Mouse (Mus musculus): ENCODE data around the gene Tuba1c.

The Tuba1c gene

DNA sequence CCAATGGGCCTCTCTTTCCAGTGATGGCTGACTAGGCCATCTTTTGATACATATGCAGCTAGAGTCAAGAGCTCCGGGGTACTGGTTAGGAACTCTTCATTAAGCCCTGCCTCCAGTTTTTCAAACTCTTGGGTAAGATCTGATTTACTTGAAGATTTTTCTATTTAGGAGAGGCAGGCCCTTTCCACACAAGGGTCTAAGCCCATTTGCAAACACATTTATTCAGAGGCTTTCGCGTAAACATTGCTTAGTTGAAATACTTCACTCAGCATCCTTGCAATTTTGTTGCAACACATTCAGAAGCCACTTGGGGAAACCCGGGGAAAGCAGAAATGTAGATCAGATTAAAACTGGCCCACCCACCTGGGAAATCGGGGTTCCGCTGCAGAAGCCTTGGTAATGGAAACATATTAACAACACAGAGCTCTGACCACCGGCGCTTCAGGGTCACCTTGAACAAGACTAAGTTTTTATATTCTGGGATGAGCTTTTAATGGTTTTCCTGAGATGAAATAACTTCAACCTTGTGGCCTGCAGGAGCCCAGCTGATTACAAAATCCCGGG lies 34.7 kb upstream of the Tuba1c start:
- no peak for DNase-seq (ENCODE audit: low read depth, low spot score)

DNA sequence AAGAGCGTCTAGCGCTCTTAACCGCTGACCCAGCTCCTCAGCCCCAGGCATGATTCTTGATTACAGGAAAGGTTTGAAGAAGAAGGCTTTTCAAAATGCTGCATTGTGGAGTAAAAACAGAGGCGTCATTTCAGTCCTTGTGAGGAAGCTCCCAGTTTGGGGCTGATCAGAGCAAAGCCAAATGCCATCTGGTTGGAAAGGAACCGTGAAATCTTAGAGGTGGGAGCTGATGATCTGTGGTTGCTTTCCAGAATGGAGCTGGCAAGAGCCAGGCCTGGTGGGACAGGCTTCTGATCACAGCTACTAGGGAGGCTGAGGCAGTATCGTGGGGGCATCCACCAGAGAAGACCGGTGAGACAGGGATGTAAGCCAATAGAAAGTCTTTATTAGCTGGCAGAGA lies 32.9 kb upstream of the Tuba1c start:
- DNase-seq (ENCODE audit: low read depth, low spot score): no peak

DNA sequence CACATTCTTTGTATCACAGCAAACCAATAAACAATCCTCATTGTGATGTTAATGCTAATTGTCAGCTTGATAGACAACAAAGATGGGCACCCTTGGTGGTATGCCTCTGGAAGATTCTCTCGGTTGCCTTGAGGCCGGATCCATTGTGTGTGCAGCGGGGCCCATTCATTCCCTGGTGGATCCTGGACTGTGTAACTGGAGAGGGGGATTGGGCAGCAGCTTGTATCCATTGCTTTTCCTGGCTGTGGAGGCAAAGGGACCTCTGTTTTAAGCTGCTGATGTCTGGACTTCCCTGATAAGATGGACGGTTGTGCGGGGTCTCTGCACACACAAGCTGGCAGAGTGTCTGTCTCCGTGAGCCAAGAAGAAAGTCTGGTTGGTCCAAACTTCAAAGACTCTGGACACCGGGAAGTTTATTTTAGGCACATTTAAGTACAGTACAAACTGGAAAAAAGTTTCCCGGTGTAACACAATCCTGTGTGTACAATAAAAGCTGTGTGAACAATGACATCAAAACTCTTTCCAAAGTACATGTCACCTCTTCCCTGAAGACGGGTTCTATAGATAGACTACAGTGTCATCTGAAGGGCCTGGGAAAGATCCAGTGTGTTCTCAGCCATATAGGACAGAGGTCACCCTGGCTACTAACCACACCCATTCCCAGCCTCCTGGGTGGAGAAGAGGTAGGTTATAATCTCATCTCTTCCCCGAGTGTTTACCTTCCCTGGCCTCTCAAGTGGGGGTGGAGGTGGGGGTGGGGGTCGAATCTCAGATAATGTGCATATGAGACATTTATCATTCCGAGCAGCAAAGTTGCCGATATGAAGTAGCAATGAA lies 31.5 kb upstream of the Tuba1c start:
- DNase-seq (ENCODE audit: low read depth, low spot score): no peak

DNA sequence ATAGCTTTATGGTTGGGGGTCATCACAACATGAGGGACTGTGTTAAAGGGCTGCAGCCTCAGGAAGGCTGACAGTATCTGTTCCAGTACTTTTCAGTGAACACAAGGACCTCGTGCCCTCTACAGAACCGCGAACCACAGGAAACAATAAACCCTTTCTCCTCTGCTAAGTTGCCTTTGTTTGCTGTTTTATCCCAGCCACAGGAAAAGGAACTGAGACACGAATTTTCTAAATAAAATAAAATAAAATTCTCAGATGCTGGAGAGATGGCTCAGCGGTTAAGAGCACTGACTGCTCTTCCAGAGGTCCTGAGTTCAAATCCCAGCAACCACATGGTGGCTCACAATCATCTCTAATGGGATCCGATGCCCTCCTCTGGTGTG lies 30.9 kb upstream of the Tuba1c start:
- DNase-seq (ENCODE audit: low read depth, low spot score): no peak

DNA sequence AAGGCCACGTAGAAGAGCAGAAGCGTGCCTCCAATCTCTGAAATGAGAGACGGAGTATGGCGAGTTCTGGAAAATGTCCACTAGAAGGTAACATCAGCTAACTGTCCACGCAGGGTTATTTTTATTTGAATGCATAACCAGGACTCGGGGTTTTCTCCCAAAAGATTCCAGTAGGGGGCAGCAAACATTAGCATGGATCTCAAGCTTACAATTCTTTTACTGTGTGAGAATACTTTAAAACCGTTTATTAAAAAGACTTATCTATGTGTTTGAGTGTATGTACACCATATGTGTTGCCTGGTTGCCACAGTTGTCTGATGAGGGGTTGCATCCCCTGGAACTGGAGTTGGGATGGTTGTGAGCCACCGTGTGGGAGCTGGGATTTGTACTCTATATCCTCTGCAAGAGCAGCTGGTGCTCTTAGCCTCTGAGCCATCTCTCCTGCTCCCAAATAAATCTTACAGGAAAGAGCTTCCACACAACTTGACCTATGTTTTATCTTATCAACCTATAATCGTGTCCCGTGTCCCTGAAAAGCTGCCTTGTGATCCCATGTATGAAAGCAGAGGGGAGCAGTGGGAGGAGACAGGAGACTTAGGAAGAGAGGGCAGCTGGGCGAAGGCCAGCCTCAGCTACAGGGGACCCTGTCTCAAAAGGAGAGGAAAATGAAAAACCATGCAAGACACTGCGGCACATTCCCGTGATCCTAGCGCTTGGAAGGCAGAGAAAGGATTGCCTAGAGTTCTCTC lies 29.0 kb upstream of the Tuba1c start:
- DNase-seq (ENCODE audit: low read depth, low spot score): peak; percentile 67

DNA sequence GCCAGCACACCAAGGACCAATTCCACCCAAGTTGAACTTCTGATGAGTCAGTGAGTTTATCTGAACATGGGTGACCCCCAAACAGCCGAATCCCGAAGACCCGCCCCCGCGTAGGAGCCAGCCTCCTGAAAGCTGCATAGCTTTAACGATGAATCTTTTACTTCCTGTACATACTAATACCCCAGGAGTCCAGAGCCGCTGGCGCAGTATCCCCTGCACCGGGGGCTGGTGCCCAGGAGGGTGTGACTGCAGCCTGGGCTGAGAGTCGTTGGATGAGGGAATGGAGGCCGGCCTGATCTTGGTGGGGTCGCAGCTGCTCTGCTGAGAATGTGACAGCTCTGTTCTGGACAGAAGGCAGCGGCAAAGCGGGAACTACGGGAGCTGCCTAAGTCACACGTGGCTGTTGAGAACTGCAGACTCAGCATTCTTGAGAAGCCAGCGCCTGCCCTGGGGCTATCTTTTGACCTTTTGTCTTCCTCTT lies 28.2 kb upstream of the Tuba1c start:
- DNase-seq (ENCODE audit: low read depth, low spot score): no peak

DNA sequence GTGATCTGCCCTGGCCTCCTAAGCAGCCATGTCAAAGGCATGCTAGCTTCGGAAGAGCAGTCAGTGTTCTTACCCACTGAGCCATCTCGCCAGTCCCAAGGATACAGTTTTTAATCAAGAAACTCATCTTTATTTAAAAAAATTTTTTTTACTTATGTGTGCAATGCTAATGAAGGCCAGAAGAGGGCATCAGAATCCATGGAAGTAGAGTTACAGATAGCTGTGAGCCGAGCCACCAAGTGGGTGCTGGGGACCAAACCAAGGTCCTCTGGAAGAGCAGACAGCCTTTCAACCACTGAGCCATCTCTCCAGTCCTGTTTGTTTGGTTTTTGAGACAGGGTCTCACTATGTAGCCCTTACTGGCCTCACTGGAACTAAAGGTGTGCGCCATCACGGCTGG lies 26.1 kb upstream of the Tuba1c start:
- no peak for DNase-seq (ENCODE audit: low read depth, low spot score)

DNA sequence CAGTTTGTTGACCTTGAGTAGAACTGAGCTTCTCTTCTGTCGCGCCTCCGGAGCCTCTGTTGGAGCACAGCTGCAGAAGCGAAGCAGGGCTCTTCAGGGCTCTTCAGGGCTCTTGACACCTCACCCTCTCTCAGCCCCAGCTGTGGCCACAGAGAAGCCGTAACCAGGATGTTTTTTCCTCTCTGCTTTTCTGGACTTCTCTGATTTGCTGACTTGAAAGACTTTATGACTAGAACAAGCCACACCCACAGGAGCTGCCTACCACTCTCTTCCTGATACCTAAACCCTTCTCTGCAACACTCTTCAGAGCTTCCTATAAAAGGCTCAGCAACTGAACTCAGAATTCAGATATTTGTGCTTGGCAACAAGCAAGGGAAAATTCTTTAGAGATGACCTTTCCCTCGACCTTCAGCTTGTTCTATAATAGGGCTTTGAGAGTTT lies 20.9 kb upstream of the Tuba1c start:
- DNase-seq (ENCODE audit: low read depth, low spot score): no peak

DNA sequence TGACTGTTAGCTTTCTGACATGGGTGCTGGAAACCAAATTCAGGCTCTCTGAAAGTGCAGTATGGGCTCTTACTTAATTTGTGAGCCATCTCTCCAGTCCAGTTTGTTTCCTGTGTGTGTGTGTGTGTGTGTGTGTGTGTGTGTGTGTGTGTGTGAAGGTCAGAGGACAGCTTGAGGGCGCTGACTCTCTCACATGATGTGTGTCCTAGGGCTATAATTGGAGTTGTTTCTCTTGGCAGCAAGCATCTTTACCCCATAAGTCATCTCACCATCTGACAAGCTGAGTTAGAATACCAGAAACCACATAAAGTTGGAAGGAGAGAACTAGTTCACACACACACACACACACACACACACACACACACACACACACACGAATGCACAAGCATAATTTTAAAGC lies 18.8 kb upstream of the Tuba1c start:
- no peak for DNase-seq (ENCODE audit: low read depth, low spot score)

DNA sequence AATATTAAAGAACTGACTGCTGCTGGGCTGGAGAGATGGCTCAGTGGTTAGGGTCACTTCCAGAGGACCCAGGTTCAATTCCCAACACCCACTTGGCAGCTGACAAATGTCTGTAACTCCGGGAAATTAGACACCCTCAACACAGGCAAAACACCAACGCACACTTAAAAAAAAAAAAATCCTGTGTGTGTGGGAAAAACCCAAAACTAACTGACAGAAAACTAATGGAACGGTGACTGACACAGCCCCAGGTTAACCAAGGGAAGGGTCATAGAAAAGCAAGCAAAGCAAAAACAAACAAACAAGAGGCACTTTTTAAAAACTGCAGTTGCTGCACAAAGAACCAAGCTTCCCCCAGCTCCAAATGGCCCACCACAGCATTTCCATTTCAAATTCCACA lies 17.7 kb upstream of the Tuba1c start:
- no peak for DNase-seq (ENCODE audit: low read depth, low spot score)

DNA sequence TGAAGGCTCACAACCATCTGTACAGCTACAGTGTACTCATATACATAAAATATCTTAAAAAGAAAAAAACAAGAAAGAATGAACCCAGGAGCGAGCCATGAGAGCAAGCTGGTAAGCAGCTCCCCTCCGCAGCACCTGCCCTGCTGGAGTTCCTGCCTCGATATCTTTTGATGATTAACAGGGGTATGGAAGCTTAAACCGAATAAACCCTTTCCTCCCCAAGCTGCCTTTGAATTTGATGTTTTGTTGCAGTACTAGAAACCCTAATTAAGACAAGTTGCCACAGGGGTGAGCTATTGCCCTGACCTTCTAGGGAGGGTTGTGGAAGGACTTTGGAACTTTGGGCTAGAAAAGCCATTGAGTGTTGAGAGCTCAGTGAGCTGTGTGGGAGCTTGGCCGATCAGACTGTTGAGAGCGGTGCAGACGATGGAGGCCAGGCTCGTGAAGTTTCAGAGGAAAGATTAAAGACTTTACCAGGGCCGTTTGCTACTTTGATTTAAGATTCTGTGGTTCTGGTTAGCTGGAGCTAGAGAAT lies 15.1 kb upstream of the Tuba1c start:
- no peak for DNase-seq (ENCODE audit: low read depth, low spot score)

DNA sequence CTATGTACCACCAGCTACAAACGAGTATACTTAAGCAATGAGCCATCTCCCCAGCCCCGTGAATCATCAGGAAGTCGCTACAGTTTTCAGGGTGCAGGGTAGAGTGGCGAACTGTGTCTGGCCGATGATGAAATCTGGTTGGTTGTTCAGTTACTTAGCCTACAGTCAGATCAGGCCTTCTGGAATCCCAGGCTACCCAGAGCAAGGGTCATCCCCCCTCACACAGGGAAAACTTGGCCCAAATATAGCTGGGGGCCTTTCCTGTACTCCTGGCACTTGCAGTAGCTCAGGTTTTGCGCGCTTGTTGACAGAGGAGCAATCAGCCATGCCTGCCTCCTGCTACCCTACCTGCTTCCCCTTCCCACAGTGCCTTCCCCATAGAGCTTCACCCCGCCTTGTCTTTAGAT lies 12.3 kb upstream of the Tuba1c start:
- no peak for DNase-seq (ENCODE audit: low read depth, low spot score)

DNA sequence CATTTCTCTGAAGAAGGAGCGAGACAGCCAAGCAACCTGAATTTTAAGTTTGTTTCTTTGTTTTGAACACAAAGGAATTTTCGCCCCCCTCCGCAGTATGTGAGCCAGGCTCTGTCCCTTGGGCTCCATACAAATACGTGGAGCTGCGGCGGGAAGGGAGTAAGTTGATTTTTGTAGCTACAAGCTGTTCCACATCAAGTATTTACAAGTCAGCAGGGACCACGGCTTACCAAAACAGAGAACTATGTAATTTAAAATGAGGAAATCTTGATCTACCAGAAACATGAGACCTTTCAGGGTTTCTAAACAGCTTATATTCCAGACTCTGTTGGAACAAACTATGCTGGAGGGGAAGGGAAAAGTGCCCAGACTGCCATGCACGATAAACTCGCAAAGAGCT lies 11.7 kb upstream of the Tuba1c start:
- DNase-seq (ENCODE audit: low read depth, low spot score): no peak

DNA sequence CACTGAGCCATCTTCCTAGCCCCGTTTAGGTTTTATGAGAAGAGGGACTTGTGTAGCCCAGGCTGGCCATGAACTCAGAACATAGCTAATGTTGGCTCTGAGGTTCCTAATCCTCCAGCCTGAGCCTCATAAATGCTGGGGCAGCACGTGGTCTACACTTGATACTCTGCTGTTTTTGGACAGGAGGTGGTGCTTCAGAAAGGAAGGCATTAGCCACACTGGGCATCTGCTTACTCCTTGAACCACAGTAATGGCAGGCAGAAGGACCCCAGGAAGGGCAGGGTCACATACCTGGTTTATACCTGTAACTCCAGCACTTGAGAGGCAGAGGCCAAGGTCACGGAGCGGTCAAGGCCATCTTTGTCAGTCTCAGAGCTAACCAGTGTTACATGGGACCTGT lies 11.1 kb upstream of the Tuba1c start:
- no peak for DNase-seq (ENCODE audit: low read depth, low spot score)

DNA sequence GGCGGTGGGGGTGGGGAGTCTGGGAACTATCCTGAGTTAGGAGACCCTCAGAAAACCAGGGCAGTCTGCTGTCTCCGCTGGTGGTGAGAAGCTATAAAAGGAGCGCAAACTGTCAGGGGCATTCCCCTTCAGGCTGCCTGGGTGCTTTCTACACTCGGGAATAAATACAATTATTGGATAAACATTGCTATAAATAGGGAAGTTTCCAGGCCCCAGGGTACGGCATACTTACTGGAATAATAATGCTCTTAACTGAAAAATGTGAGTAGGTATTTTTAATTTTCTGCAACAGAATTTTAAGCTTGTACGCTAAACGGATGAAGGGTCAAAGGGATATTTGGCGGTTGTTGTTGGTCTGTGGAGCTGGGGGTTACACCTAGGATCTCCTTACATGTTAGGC lies 10.3 kb upstream of the Tuba1c start:
- no peak for DNase-seq (ENCODE audit: low read depth, low spot score)

DNA sequence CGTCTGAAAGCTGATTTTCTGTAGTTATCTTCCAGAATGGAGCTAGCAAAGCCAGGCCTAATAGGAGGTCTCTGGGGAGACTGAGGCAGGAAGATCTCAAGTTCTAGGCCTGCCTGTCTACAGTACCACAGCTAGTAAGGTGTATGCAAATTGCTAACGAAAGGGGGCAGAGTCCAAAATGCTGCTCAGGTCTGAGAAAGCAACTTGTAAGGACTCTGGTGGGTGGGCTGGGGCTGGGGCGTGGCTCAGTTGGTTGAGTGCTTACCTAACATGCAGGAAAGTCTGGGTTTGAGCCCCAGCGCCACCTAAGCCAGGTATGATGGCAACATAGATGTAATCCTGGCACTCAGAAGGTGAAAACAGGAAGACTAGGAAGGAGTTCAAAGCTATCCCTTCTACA lies 9.5 kb upstream of the Tuba1c start:
- no peak for DNase-seq (ENCODE audit: low read depth, low spot score)

DNA sequence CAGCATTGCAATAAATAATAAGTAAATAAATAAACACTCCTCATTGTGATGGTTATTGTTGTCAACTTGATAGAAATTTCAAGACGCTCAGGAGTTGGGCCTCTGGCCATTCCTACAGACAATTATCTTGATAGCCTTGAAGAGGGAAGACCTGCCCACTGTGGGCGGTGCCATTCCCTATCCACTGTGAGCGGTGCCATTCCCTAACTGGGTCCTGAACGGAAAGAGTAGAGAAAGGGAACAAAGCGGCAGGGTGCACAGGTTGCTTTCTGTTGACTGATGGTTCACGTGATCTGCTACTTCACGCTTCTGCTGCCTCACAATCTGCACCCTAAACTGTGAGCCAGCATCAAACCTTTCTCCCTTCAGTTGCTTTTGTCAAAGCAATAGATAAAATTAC lies 8.4 kb upstream of the Tuba1c start:
- no peak for DNase-seq (ENCODE audit: low read depth, low spot score)

DNA sequence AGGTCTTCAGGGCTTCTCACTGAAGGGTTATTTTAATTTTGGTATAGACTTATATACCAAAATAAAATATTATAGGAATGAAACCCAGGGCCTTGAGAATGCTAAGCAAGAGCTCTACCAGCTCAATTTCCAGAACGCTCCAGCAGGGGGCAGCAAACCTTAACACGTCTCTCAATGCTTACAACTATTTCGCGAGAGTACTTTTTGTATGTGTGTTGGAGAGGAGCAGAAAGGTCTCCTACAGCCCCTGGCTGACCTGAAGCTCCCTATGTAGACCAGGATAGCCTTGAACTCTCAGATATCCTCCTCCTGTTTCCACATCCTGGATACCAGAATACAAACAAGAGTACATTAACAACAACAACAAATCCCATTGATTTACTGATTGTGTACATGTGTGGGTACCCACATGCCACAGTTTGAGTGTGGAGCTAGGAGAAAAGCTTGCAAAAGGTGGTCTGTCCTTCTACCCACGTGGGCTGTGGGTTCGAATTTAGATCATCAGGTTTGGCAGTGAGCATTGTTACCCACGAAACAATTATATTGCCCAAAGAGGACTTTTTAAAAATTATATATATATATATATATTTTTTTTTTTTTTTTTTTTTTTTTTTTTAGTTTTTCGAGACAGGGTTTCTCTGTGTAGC lies 4.9 kb upstream of the Tuba1c start:
- peak; percentile 86 for DNase-seq (ENCODE audit: low read depth, low spot score)

DNA sequence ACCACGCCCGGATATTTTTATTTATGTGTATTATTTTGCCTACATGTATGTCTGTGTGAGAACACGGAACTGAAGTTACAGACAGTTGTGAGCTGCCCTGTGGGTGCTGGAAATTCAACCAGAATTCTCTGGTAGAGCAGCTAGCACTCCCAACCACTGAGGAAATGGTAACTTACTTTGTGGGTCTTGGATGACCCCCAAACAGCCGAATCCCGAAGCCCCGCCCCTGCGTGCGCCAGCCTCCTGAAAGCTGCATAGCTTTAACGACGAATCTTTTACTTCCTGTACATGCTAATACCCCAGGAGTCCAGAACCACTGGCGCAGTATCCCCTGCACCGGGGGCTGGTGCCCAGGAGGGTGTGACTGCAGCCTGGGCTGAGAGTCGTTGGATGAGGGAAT lies 4.3 kb upstream of the Tuba1c start:
- no peak for DNase-seq (ENCODE audit: low read depth, low spot score)

DNA sequence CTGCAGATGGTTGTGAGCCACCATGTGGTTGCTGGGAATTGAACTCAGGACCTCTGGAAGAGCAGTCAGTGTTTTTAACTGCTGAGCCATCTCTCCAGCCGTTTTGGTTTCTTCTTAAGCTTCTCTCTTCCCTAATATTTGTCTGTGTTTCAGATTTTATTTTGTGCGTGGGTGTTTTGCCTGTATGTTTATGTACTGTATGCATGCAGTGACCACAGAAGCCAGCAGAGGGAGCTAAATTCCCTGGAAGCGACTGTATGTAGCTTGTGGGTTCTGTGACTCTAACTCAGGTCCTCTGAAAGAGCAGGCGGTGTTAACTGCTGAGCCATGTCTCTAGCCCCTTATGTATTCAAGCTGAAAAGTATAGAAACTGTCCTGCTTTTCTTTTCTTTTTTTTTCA lies 3.4 kb upstream of the Tuba1c start:
- DNase-seq (ENCODE audit: low read depth, low spot score): peak; percentile 60

DNA sequence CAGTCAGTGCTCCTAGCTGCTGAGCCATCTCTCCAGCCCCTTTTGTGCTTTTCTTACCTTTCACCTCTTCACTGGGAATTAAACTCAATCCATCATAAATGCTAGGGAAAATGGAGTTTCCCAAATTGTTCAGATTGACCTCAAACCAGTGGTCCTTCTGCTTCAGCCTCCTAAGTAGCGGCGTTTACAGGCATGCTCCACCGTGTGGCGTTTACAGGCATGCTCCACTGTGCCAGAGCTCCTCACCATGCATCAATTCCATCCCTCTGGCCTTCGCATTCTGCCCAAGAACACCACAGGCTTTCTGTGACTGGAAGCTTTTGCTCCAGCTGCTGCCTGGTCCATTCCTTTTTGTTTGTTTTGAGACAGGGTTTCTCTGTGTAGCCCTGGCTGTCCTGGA lies 2.6 kb upstream of the Tuba1c start:
- no peak for DNase-seq (ENCODE audit: low read depth, low spot score)

DNA sequence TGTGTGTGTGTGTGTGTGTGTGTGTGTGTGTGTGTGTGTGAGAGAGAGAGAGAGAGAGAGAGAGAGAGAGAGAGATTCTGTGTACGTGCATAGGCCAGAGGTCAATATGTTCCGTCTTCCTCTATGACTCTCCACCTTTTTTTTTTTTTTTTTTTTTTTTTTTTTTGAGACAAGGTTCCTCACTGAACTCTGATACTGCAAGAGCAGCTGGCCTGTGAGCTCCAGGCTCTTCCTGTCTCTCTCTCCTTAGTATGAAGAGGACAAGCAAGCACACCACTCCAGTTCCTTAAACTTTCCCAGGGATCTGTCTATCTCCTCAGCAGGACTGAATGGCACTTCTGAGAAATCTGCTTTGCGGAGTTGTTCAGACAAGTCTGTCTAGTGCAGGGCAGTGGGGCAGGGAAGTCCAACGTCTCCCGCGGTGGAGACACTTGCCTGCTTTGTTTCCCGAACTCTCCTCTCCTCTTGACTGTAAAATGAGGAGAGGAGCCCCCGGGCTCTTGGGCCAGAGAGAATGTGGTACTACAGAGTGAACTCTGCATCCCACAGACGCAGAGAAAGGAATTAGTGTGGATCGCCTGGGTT lies 725 bp upstream of the Tuba1c start:
- DNase-seq (ENCODE audit: low read depth, low spot score): peak; percentile 32

Measured in mesoderm, embryonic 11.5 days (tissue).